8 mouse cellular contexts compared by ENCODE assay signal in genomic region chr10:41887080-41887821, GRCm38 (mm10).
DNase-seq lines count a peak whose midpoint lies in the region; ATAC-seq and TF ChIP-seq lines count a peak whose summit lies in the region.

No protein-coding gene starts in this region.

- peak overlapping the region; percentile 100 for H3K4me3 ChIP-seq in bone marrow, adult 2 months (replicated peaks; ENCODE audit: control insufficient read depth, low read depth, low read length)
- H3K4me3 ChIP-seq in embryonic facial prominence, embryonic 14.5 days (ENCODE audit: low read depth, low read length): peak overlapping the region; percentile 85
- peak overlapping the region; percentile 77 for H3K4me3 ChIP-seq in limb, embryonic 13.5 days
- H3K4me3 ChIP-seq in midbrain, embryonic 15.5 days: peak overlapping the region; percentile 65

- peak; percentile 94 for TF ChIP-seq POLR2A in bone marrow, adult 2 months (IDR thresholded peaks at IDR 0.05; ENCODE audit: borderline replicate concordance, control insufficient read depth, low read depth, low read length)

- H3K4me2 ChIP-seq in embryonic facial prominence, embryonic 14.5 days (ENCODE audit: low read depth, low read length): peak overlapping the region; percentile 83
- peak overlapping the region; percentile 81 for H3K4me2 ChIP-seq in limb, embryonic 13.5 days (replicated peaks)
- peak overlapping the region; percentile 64 for H3K4me2 ChIP-seq in midbrain, embryonic 15.5 days

- H3K9ac ChIP-seq in embryonic facial prominence, embryonic 14.5 days (ENCODE audit: low read depth, low read length): peak overlapping the region; percentile 90
- H3K9ac ChIP-seq in limb, embryonic 13.5 days: peak overlapping the region; percentile 83
- H3K9ac ChIP-seq in midbrain, embryonic 15.5 days: peak overlapping the region; percentile 82

- no peaks in the 10 kb centered on the region for H3K9me3 ChIP-seq in embryonic facial prominence, embryonic 14.5 days (ENCODE audit: control insufficient read depth, low read length)
- H3K9me3 ChIP-seq in limb, embryonic 13.5 days: no peaks in the 10 kb centered on the region
- H3K9me3 ChIP-seq in midbrain, embryonic 15.5 days: no peaks in the 10 kb centered on the region

- DNase-seq in A20 (ENCODE audit: low read depth, low spot score): peak; percentile 97
- DNase-seq in embryonic facial prominence, embryonic 14.5 days (ENCODE audit: low spot score): peak; percentile 98
- DNase-seq in heart, adult 8-10 months (ENCODE audit: low spot score): peak; percentile 89
- peak; percentile 87 to 89 for DNase-seq in kidney, adult 8-10 months
- peak; percentile 92 to 96 for DNase-seq in spleen, adult 18-20 months

- H3K27me3 ChIP-seq in embryonic facial prominence, embryonic 14.5 days (replicated peaks; ENCODE audit: control insufficient read depth, insufficient read depth, low read length): no peaks in the 10 kb centered on the region
- H3K27me3 ChIP-seq in limb, embryonic 13.5 days: no peaks in the 10 kb centered on the region
- H3K27me3 ChIP-seq in midbrain, embryonic 15.5 days (replicated peaks): no peaks in the 10 kb centered on the region

- peak; percentile 98 for ATAC-seq in embryonic facial prominence, embryonic 14.5 days (ENCODE audit: low read depth)
- ATAC-seq in limb, embryonic 13.5 days (ENCODE audit: low FRiP score, low read depth): peak; percentile 96
- peak; percentile 97 for ATAC-seq in midbrain, embryonic 15.5 days (replicated peaks)

- peak; percentile 9; the same call in 1 of the 2 replicates for TF ChIP-seq CTCF in bone marrow, adult 2 months (IDR thresholded peaks at IDR 0.05; ENCODE audit: control insufficient read depth, insufficient read depth, low read length)

- WGBS in bone marrow, adult 2 months: under 1% methylated on average over 65 of the region's 65 CpGs
- under 1% methylated on average over 34 of the region's 65 CpGs for WGBS in embryonic facial prominence, embryonic 14.5 days
- under 1% methylated on average over 62 of the region's 65 CpGs for WGBS in limb, embryonic 13.5 days
- WGBS in midbrain, embryonic 15.5 days: under 1% methylated on average over 65 of the region's 65 CpGs

- H3K36me3 ChIP-seq in embryonic facial prominence, embryonic 14.5 days (ENCODE audit: control insufficient read depth, insufficient read depth, low read length): no peaks in the 10 kb centered on the region
- H3K36me3 ChIP-seq in limb, embryonic 13.5 days: no peaks in the 10 kb centered on the region
- no peaks in the 10 kb centered on the region for H3K36me3 ChIP-seq in midbrain, embryonic 15.5 days (replicated peaks)

- H3K27ac ChIP-seq in bone marrow, adult 2 months (ENCODE audit: control insufficient read depth, insufficient read depth, low read depth, low read length, poor library complexity): peak overlapping the region; percentile 100
- H3K27ac ChIP-seq in embryonic facial prominence, embryonic 14.5 days (replicated peaks; ENCODE audit: low read depth, low read length): peak overlapping the region; percentile 94
- H3K27ac ChIP-seq in limb, embryonic 13.5 days: peak overlapping the region; percentile 94
- H3K27ac ChIP-seq in midbrain, embryonic 15.5 days: peak overlapping the region; percentile 90

- H3K4me1 ChIP-seq in bone marrow, adult 2 months (ENCODE audit: control insufficient read depth, insufficient read depth, low read length): peaks cover 5% of the 10 kb centered on the region
- peaks cover 25% of the 10 kb centered on the region for H3K4me1 ChIP-seq in embryonic facial prominence, embryonic 14.5 days (ENCODE audit: control insufficient read depth, insufficient read depth, low read length)
- H3K4me1 ChIP-seq in limb, embryonic 13.5 days: peaks cover 25% of the 10 kb centered on the region
- peaks cover 18% of the 10 kb centered on the region for H3K4me1 ChIP-seq in midbrain, embryonic 15.5 days

Comparison
In these comparisons a context has a peak if more than half of its experiments do, and no peak if none do; other contexts are left out.
1. Peak in every context shown above with its lines: DNase-seq, ATAC-seq, H3K4me3 ChIP-seq and H3K27ac ChIP-seq.